Mouse (Mus musculus) 416B (cell line): ENCODE measurements around the gene Rgs2.

ENCODE experiments used
- DNase-seq: peaks from one replicate; pipeline ENCODE4 v3.0.0; 2011; ENCODE audit warnings: low read depth

Rgs2 gene

GRCm38 (mm10) chr1:144003904-144004740 is at the start of gene Rgs2:
Rgs2 (minus strand) TSS chr1:144004161.
- DNase-seq = peak; percentile 96

GRCm38 (mm10) chr1:144053401-144053800 is 49.4 kb upstream of the Rgs2 start:
- DNase-seq = no peak

GRCm38 (mm10) chr1:144041826-144042225 is 37.9 kb upstream of the Rgs2 start:
- no peak for DNase-seq

GRCm38 (mm10) chr1:144033498-144033897 is 29.5 kb upstream of the Rgs2 start:
- DNase-seq = no peak

GRCm38 (mm10) chr1:144030499-144030898 is 26.5 kb upstream of the Rgs2 start:
- DNase-seq = no peak

- no peak for DNase-seq
Measured at GRCm38 (mm10) chr1:144029679-144030078, 25.7 kb upstream of the Rgs2 start.

GRCm38 (mm10) chr1:144018417-144018958 is 14.5 kb upstream of the Rgs2 start:
- DNase-seq = no peak

- no peak for DNase-seq
Measured at GRCm38 (mm10) chr1:144013913-144014312, 10.0 kb upstream of the Rgs2 start.

GRCm38 (mm10) chr1:144007341-144007740 is 3.4 kb upstream of the Rgs2 start:
- peak; percentile 93 for DNase-seq

- DNase-seq = peak; percentile 100
Measured at GRCm38 (mm10) chr1:144006542-144006941, 2.6 kb upstream of the Rgs2 start.

- peak; percentile 61 for DNase-seq
Measured at GRCm38 (mm10) chr1:144005648-144006047, 1.7 kb upstream of the Rgs2 start.

- peak; percentile 71 for DNase-seq
Measured at GRCm38 (mm10) chr1:144004741-144005140, 780 bp upstream of the Rgs2 start.

- DNase-seq = peak; percentile 61
Measured at GRCm38 (mm10) chr1:144003416-144003815, 545 bp downstream of the Rgs2 start.

GRCm38 (mm10) chr1:144002715-144003066 is 1.3 kb downstream of the Rgs2 start:
- DNase-seq = peak; percentile 87

- no peak for DNase-seq
Measured at GRCm38 (mm10) chr1:144002036-144002714, 1.8 kb downstream of the Rgs2 start.

GRCm38 (mm10) chr1:144000246-144000645 is 3.7 kb downstream of the Rgs2 start:
- DNase-seq = no peak

GRCm38 (mm10) chr1:143999371-143999920 is 4.5 kb downstream of the Rgs2 start:
- no peak for DNase-seq

- DNase-seq = no peak
Measured at GRCm38 (mm10) chr1:143993026-143993425, 10.9 kb downstream of the Rgs2 start.

- DNase-seq = no peak
Measured at GRCm38 (mm10) chr1:143992528-143992927, 11.4 kb downstream of the Rgs2 start.

GRCm38 (mm10) chr1:143990263-143990662 is 13.7 kb downstream of the Rgs2 start:
- no peak for DNase-seq

- DNase-seq = no peak
Measured at GRCm38 (mm10) chr1:143989773-143990172, 14.2 kb downstream of the Rgs2 start.

GRCm38 (mm10) chr1:143988756-143989155 is 15.2 kb downstream of the Rgs2 start:
- DNase-seq = peak; percentile 57
